In the genomic region with DNA sequence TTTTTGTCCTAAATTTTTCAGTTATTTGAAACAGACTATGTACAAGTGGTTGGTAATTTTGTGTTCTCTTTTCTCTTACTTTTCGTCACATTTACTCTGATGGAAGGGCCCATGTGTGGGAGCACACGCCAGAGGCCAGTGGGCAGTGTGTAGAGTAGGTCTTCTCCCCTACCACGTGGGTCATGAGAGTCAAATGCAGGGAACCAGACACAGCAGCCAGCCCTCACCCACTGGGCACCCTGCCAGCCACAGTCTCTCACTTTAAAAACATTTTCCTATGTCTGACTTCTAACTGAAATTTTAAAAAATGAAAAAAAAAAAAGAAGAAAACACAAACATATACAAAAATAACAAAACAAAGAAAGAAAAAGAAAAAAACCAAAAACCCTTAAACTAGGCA, we compare ENCODE assay signal across 15 mouse cellular contexts. TPM values are rescaled to one million over a fixed set of nuclear protein-coding genes. Genes with fewer than 3 reads are reported as not detected.
DNase-seq lines count a peak whose midpoint lies in the region; ATAC-seq and TF ChIP-seq lines count a peak whose summit lies in the region.
"Had no signal": no experiment of that assay in that cellular context is flagged by ENCODE, and none has a peak within 500 bp of the region (broad histone marks: within the 10 kb centered on the region; RNA-seq: fewer than 3 reads in every experiment).

No protein-coding gene starts in this region.

- no peaks in the 10 kb centered on the region for H3K9me3 ChIP-seq in heart, postnatal 0 days (replicated peaks; ENCODE audit: control insufficient read depth, low read length)
- no peaks in the 10 kb centered on the region for H3K9me3 ChIP-seq in heart, embryonic 10.5 days
- H3K9me3 ChIP-seq in liver, embryonic 13.5 days (replicated peaks) = no peaks in the 10 kb centered on the region
- no peaks in the 10 kb centered on the region for H3K9me3 ChIP-seq in liver, embryonic 11.5 days (ENCODE audit: control insufficient read depth, low read length)
- H3K9me3 ChIP-seq: embryonic facial prominence, embryonic 12.5 days; heart, embryonic 13.5 days; kidney, embryonic 15.5 days; lung, embryonic 15.5 days had no signal

- peaks cover 27% of the 10 kb centered on the region for H3K4me1 ChIP-seq in heart, postnatal 0 days (ENCODE audit: control insufficient read depth, insufficient read depth)
- H3K4me1 ChIP-seq in heart, embryonic 10.5 days = peaks cover 23% of the 10 kb centered on the region
- H3K4me1 ChIP-seq in liver, embryonic 13.5 days (replicated peaks) = peaks cover 41% of the 10 kb centered on the region
- H3K4me1 ChIP-seq in liver, embryonic 11.5 days (replicated peaks; ENCODE audit: control insufficient read depth, insufficient read depth, low read length) = peaks cover 12% of the 10 kb centered on the region
- H3K4me1 ChIP-seq: kidney, embryonic 15.5 days; lung, embryonic 15.5 days had no signal

- 0 out of 2 replicates have a peak overlapping the region, but pooled peaks have one; percentile 11 for H3K27ac ChIP-seq in heart, postnatal 0 days (ENCODE audit: low read depth)
- H3K27ac ChIP-seq in heart, embryonic 10.5 days = no peak overlapping the region
- 0 out of 2 replicates have a peak overlapping the region, but pooled peaks have one; percentile 63 for H3K27ac ChIP-seq in liver, embryonic 13.5 days
- H3K27ac ChIP-seq in liver, embryonic 11.5 days (ENCODE audit: low read depth, low read length) = no peak overlapping the region
- H3K27ac ChIP-seq: embryonic facial prominence, embryonic 12.5 days; hindbrain, postnatal 0 days; kidney, embryonic 15.5 days; lung, embryonic 15.5 days had no signal

- no peak for DNase-seq in heart, postnatal 0 days (ENCODE audit: low spot score)
- no peak for DNase-seq in heart, embryonic 10.5 days (ENCODE audit: low spot score)
- DNase-seq in liver, embryonic 13.5 days = no peak
- no peak for DNase-seq in liver, embryonic 11.5 days (ENCODE audit: low spot score)
- DNase-seq in MN1 (ENCODE audit: low spot score) = peak; percentile 27
- DNase-seq in adipocyte (ENCODE audit: low spot score) = peak; percentile 79
- DNase-seq: thymus, postnatal 14 days had no signal

- H3K27me3 ChIP-seq in heart, postnatal 0 days (ENCODE audit: control insufficient read depth, insufficient read depth, low read length) = no peaks in the 10 kb centered on the region
- no peaks in the 10 kb centered on the region for H3K27me3 ChIP-seq in heart, embryonic 10.5 days (ENCODE audit: insufficient read depth, poor library complexity, severe bottlenecking)
- H3K27me3 ChIP-seq in liver, embryonic 13.5 days = no peaks in the 10 kb centered on the region
- H3K27me3 ChIP-seq in liver, embryonic 11.5 days (replicated peaks; ENCODE audit: control insufficient read depth, insufficient read depth, low read length) = no peaks in the 10 kb centered on the region
- H3K27me3 ChIP-seq: CH12.LX; embryonic facial prominence, embryonic 12.5 days; heart, embryonic 13.5 days; kidney, embryonic 15.5 days; lung, embryonic 15.5 days had no signal

- ATAC-seq in heart, postnatal 0 days (ENCODE audit: insufficient read depth, low read depth) = peak; percentile 51; the same call in 1 of the 2 replicates
- ATAC-seq in liver, embryonic 13.5 days (ENCODE audit: low read depth) = no peak
- no peak for ATAC-seq in liver, embryonic 11.5 days (replicated peaks; ENCODE audit: low FRiP score)
- no peak for ATAC-seq in monocyte, adult 5-6 weeks (replicated peaks; ENCODE audit: insufficient number of reproducible peaks, low FRiP score, low TSS enrichment, poor library complexity, severe bottlenecking)
- ATAC-seq: hindbrain, postnatal 0 days had no signal

- whole genome bisulfite sequencing in heart, postnatal 0 days = 30% methylated on average over 3 of the region's 3 CpGs
- WGBS in heart, embryonic 10.5 days = 69% methylated on average over 3 of the region's 3 CpGs
- WGBS in liver, embryonic 13.5 days (ENCODE audit: insufficient replicate concordance) = 67% methylated on average over 3 of the region's 3 CpGs
- WGBS in liver, embryonic 11.5 days = 78% methylated on average over 3 of the region's 3 CpGs

- H3K36me3 ChIP-seq in heart, postnatal 0 days (replicated peaks; ENCODE audit: control insufficient read depth, insufficient read depth, low read length) = peaks cover 59% of the 10 kb centered on the region
- peaks cover 66% of the 10 kb centered on the region for H3K36me3 ChIP-seq in heart, embryonic 10.5 days
- H3K36me3 ChIP-seq in liver, embryonic 13.5 days = peaks cover 61% of the 10 kb centered on the region
- peaks cover 13% of the 10 kb centered on the region for H3K36me3 ChIP-seq in liver, embryonic 11.5 days (ENCODE audit: control insufficient read depth, insufficient read depth, low read length)

- H3K4me3 ChIP-seq in heart, postnatal 0 days (ENCODE audit: low read depth, low read length) = no peak overlapping the region
- no peak overlapping the region for H3K4me3 ChIP-seq in heart, embryonic 10.5 days
- no peak overlapping the region for H3K4me3 ChIP-seq in liver, embryonic 13.5 days (replicated peaks)
- H3K4me3 ChIP-seq in liver, embryonic 11.5 days (ENCODE audit: low read depth, low read length) = no peak overlapping the region
- H3K4me3 ChIP-seq: embryonic facial prominence, embryonic 12.5 days; heart, embryonic 13.5 days; kidney, embryonic 15.5 days; lung, embryonic 15.5 days had no signal

- H3K9ac ChIP-seq in heart, postnatal 0 days (replicated peaks; ENCODE audit: low read depth, low read length) = no peak overlapping the region
- H3K9ac ChIP-seq in liver, embryonic 13.5 days = no peak overlapping the region; the same call in 1 of the 2 replicates
- H3K9ac ChIP-seq in liver, embryonic 11.5 days (ENCODE audit: low read depth, low read length) = no peak overlapping the region
- H3K9ac ChIP-seq: embryonic facial prominence, embryonic 12.5 days; kidney, embryonic 15.5 days; lung, embryonic 15.5 days had no signal

- no peak for TF ChIP-seq EP300 in heart, postnatal 0 days (IDR thresholded peaks at IDR 0.05; ENCODE audit: low read depth)

- TF ChIP-seq CTCF in heart, postnatal 0 days (IDR thresholded peaks at IDR 0.05; ENCODE audit: low read depth) = no peak

- H3K4me2 ChIP-seq in heart, postnatal 0 days (ENCODE audit: low read depth, low read length) = no peak overlapping the region
- H3K4me2 ChIP-seq in liver, embryonic 13.5 days = no peak overlapping the region
- no peak overlapping the region for H3K4me2 ChIP-seq in liver, embryonic 11.5 days
- H3K4me2 ChIP-seq: embryonic facial prominence, embryonic 12.5 days; heart, embryonic 13.5 days; kidney, embryonic 15.5 days; lung, embryonic 15.5 days; midbrain, embryonic 11.5 days had no signal

RNA-seq across cellular contexts. Expression of gene Ube2h, which starts 28.0 kb away (rescaled TPM):
- 22.5 and 31.9 TPM in 2 replicates for total RNA-seq in heart, postnatal 0 days (2014; rRNA removed; ENCODE audit: low replicate concordance)
- 30.4 and 32.4 TPM in 2 replicates for polyA plus RNA-seq in heart, postnatal 0 days (2015; fragmentation: Nextera tagmentation; extraction: Ambion mirVana)
- 49.6 and 51.7 TPM in 2 replicates for polyA plus RNA-seq in heart, embryonic 10.5 days (2016; fragmentation: Nextera tagmentation; extraction: Ambion mirVana)
- polyA plus RNA-seq in liver, embryonic 13.5 days (2015; fragmentation: Nextera tagmentation; extraction: Ambion mirVana) = 25.4 and 28.5 TPM in 2 replicates
- polyA plus RNA-seq in liver, embryonic 11.5 days (2014; fragmentation: Nextera tagmentation; extraction: Ambion mirVana) = 21.6 and 22.5 TPM in 2 replicates
- total RNA-seq in monocyte, adult 5-6 weeks (2017) = 61.3 to 87.8 TPM (median 69.4 TPM) in 3 replicates

Comparison
In these comparisons a context has a peak if more than half of its experiments do, and no peak if none do; other contexts are left out.
1. H3K27ac ChIP-seq: peak in heart, postnatal 0 days (single experiment) and liver, embryonic 13.5 days (single experiment); none in heart, embryonic 10.5 days (single experiment) and liver, embryonic 11.5 days (single experiment).
2. DNase-seq: peak in MN1 (single experiment) and adipocyte (single experiment); none in heart, postnatal 0 days (single experiment), heart, embryonic 10.5 days (single experiment), liver, embryonic 13.5 days (single experiment) and liver, embryonic 11.5 days (single experiment).